Mouse (Mus musculus): ENCODE measurements at regions not wholly inside any gene's neighbourhood (a gene's known extent, or its start where the extent isn't known, plus 50 kb on each side); places are given as distances from the start of the nearest gene placed in this dataset.

DNA sequence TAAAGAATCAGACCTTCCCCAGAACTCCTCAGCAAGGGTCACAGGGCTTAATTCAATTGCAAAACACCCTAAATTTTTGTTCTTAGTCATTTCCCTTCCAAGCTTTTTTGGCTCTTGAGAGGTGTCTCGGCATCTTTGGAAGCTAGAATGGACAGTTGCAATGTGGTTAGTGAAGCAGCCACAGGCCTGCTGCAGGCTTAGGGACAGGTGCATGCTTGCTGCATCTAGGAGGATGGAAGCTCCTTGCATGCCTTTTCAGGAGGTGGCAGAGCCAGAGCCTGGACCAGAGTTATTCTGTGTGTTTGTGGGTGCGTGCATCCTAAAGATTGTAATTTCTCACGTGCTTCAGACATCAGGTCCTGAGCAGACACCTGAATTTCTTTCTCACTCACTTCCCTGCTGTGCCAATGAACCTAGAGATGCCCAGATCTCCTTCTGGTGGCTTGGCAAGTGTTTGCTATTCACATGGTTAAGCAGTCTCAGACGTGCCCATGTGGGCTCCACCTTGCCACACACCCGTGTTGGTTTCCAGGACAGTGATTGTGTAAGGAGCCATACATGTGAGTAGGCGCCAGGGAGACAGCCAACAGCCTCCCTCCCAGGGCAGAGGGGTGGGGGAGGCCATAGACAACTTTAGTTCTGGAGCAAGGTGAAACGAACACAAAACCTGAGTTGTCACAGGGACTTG, 246.3 kb upstream of the Maf start:
- in situ Hi-C loops (cut with MboI; ENCODE audit: low sequenced_read_pairs) = no loop called here

GRCm38 (mm10) chr8:115952496-115952895, 244.9 kb upstream of the Maf start:
- in situ Hi-C loops (cut with MboI; ENCODE audit: low sequenced_read_pairs) = no loop called here

DNA sequence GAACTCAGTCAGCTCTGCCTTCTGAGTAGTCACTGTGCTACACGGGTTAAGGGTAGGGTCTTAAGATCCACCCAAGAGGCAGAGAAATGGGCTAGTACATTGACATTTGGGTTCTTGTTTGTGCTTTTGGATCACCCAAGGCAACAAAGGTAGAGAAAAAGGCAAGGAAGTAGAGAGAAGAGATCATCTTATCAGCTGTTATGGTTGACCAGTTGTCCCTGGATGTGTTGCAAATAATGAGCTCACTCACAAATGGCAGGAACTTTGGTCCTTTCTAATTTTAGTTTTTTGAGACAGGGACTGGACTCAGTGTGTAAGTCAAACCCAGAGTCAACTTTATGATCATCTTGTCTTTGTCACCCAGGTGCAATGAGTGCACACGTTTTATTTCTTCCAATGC, 241.3 kb upstream of the Maf start:
- in situ Hi-C loops (cut with MboI; ENCODE audit: low sequenced_read_pairs) = no loop called here

- in situ Hi-C loops (cut with MboI; ENCODE audit: low sequenced_read_pairs) = no loop called here
Observed at GRCm38 (mm10) chr8:115948036-115948435, 240.4 kb upstream of the Maf start.

DNA sequence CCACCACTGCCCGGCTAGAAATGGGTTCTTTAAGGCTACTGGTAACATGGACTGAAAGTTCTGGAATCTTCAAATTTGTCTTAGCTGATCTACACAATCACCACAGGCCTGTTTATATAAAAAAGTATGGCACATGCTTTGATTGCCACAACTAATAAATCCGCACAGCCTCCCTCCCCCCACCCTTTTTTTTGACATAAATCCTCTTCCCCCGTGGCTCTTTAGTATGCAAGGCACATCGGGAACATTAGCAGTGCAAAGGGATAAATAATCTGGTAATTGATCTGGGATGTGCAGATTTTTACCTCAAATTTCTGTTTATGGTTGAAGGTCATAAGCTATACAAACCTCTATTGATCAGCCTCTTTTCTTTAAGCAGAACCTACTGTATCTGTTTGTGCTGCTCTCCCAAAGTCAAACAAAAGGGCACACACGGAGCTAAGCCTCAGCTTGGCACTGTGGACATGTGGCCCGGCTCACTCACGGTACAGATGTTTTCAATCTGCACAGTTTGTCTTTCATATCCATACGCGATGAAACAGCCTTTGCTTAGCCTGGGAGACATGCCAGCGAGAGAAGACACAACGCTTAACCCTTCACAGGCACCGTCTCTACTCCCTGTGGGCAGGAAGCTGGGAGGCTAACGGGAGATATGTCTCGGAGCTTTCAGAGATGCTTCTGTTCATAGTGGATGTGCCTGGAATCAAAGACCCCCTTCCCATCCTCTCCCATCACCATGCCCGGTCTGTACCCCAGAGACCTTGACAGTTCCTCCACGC, 235.3 kb upstream of the Maf start:
- in situ Hi-C loops (cut with MboI; ENCODE audit: low sequenced_read_pairs) = no loop called here

GRCm38 (mm10) chr8:115929472-115930210, 222.0 kb upstream of the Maf start:
- in situ Hi-C loops (cut with MboI; ENCODE audit: low sequenced_read_pairs) = no loop called here

GRCm38 (mm10) chr8:115921889-115922288, 214.3 kb upstream of the Maf start:
- in situ Hi-C loops (cut with MboI; ENCODE audit: low sequenced_read_pairs) = no loop called here

DNA sequence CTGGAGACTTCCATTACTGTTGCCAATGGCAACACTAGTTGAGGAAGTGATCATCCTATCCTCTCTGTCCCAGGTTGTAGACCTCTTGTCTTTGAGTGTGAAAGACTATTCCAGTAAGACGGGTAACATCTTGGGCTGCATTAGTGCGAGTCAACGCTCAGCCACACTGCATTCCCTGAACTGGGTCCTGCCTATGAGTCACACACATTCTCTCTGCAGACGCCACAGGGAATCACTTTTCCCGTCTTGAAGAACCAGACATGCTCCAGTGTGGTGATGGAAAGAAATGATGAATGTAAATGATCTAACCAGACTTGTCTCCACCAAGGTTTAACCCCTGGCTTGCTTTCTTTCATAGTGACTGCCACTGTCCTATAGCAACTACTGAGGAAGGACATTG, 199.1 kb upstream of the Maf start:
- in situ Hi-C loops (cut with MboI; ENCODE audit: low sequenced_read_pairs) = no loop called here

DNA sequence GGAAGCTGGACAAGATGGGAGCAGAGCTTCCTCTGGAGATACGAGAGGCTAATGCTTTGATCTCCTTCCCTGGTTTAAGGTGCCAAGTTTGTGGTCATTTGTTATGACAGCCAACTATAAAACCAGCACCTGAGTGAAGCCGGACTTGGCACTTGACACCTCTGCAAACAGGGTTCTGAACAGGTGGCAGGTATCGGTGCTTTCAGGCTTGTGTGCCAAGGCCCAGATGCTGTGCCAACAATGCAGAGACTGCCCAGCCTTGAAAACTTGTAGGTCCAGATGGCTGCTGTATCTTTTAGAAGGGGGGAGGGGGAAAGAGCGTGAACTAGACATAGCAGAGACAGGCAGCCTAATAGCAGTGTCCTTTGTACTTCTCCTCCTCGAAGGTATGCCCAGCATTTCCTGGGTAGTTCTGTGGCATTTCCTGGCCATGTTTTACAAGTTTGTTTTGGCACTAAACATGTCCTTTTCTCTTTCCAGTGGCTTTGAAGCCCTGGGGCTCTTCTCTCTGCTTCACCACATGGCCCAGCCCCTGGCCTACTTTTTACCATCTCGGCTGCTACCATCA, 196.3 kb upstream of the Maf start:
- in situ Hi-C loops (cut with MboI; ENCODE audit: low sequenced_read_pairs) = no loop called here

DNA sequence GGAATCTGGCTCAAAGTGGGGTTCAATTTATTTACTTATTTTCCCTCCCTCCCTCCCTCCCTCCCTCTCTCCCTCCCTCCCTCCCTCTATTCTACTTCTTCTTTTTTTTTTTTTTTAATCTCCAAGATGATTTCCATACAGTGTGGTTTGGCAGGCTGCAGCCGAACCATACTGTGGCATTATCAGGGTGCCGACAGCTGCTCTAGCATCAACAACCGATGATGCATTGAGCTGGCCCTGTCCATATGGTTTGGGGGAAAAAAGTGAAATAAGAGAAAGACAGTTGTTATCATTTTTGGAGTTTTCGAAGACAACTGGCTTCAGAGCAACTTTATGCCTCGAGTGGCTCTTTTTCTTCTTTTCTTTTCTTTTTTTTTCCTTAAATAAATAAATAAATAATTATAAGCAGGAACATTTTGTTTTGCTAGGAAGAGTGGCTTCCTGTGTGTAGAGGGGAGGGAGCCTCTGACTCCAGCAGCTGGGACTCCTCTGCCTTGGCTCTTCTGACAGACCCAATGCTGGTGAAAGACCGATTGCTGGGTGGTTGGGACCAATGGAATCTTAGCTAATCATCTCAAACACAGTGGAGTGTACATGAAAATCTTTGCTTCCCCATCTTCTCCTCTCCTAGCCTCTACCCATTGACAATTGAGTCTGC, 190.1 kb upstream of the Maf start:
- in situ Hi-C loops (cut with MboI; ENCODE audit: low sequenced_read_pairs) = no loop called here

DNA sequence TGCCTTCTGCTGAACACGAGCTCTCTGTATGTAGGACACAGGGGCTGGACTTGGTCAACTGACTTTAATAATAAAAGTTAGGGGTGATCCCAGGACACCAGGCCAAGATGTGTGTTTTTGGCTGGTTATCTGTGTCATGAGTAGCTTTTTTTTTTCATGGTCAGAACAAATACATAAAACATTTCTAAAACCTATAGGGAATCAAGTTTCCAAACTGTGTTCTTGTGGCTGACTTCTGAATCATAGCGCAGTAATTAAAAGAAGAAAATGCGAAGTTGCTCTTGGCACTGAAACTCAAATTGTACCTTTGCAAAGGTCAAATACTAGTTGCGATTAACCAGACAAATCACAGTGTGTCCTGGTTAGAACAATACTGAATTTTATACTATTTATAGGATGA, 189.5 kb upstream of the Maf start:
- in situ Hi-C loops (cut with MboI; ENCODE audit: low sequenced_read_pairs) = no loop called here

GRCm38 (mm10) chr8:115896066-115896465, 188.5 kb upstream of the Maf start:
- in situ Hi-C loops (cut with MboI; ENCODE audit: low sequenced_read_pairs) = no loop called here

DNA sequence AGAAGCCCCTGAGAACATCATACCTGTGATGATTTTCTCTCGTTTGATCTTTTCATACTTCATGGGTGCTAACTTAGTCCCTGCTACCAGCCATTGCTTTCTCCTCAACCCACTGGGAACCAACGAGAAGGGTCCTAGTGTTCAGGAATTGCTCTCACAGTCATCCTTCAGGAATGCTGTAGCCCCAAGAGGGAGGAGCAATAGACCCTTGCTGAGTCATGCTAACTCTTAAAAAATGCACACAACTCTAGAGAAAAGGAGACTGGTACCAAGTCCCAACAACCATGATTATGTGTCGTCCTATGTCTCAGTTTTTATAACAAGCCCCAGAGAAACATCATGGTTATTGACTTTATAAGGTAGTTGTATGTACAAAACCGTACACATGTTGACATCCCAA, 180.7 kb upstream of the Maf start:
- in situ Hi-C loops (cut with MboI; ENCODE audit: low sequenced_read_pairs) = no loop called here

- in situ Hi-C loops (cut with MboI; ENCODE audit: low sequenced_read_pairs) = no loop called here
Observed at GRCm38 (mm10) chr8:115885121-115885743, 177.6 kb upstream of the Maf start.

- in situ Hi-C loops (cut with MboI; ENCODE audit: low sequenced_read_pairs) = no loop called here
Observed at GRCm38 (mm10) chr8:115883808-115884207, 176.2 kb upstream of the Maf start.

GRCm38 (mm10) chr8:115881881-115882280, 174.3 kb upstream of the Maf start:
- in situ Hi-C loops (cut with MboI; ENCODE audit: low sequenced_read_pairs) = no loop called here

- in situ Hi-C loops (cut with MboI; ENCODE audit: low sequenced_read_pairs) = no loop called here
Observed at GRCm38 (mm10) chr8:115874789-115875188, 167.2 kb upstream of the Maf start.

DNA sequence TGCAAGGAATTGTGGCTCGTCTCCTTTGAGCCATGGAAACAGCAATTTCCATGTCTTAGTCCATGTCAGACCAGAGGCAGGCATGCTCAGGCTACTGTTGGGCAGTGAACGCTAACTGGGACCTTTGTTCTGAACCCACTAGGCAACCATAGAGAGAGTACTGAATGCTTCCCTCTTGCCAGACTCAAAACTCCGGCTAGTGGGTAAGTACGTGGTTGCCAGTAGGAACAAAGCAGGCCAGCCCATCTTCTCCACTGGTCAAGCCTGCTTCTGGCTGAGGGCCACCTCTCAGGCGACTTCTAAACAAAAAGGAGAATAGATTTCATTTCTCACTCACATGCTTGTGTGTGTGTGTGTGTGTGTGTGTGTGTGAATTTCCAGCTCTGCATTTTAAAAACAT, 163.8 kb upstream of the Maf start:
- in situ Hi-C loops (cut with MboI; ENCODE audit: low sequenced_read_pairs) = no loop called here

DNA sequence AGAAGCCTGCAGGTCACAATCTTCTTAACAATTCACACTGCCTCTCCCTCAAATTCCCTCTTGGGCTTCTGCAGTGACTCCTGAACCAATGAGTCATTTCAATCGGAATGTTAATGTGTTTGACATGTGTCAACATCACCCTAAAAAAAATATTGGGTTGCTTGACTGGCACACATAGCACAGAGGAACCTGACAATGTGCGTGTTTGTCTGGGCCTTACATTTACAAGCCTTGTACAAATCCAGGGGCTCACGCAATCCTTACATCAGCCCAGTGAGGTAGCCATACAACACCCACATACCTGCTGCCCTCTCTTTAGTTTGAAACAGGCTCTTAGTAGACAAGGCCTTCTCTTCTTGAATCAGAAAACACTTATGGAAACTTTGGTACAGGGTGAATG, 153.8 kb upstream of the Maf start:
- in situ Hi-C loops (cut with MboI; ENCODE audit: low sequenced_read_pairs) = no loop called here

DNA sequence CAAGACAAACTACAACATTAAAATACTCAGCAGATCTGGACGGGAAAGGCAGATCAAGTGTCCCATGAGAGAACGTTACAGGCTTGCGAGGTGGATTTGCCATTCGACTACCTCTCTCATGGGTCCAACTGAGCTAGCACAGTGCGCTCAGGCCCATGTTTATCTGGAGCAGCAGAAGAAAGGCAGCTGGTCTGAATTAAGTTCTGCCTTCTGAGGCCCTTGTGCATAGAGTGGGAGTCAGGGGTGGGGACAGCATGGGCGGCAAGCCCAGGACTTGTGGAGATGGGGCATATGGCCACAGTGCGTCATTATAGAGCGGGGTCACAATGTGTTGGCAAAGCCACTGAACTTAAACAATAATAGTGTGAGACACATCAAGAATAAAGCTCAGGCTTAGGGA, 151.8 kb upstream of the Maf start:
- in situ Hi-C loops (cut with MboI; ENCODE audit: low sequenced_read_pairs) = no loop called here

DNA sequence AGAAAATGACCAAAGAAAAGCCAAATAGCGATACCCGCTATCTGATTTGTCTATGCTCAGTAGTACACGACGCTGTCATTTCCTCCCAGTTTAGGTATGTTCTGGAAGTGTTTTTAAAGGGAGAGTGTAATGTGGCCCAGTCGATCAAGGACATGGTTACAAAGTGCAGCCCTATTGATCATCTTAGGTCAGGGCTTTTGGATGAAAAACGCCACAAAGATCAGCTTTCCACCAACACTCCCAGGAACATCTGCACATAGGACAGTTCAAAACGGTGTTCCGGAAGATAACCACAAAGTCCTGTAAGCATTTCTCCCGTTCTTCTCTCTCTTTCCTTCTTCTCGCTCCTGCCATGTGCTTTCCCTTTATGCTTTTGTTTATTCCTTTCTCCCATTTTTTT, 149.2 kb upstream of the Maf start:
- in situ Hi-C loops (cut with MboI; ENCODE audit: low sequenced_read_pairs) = no loop called here

Measured in CH12F3 (cell line).